Mouse (Mus musculus): Measurements from ENCODE around the gene Gm7945.
"Not testable (repeated sequence)": the region's sequence is repeated elsewhere in the genome, so short reads cannot be mapped to it uniquely, and the experiment has no call there.

The Gm7945 gene

DNA sequence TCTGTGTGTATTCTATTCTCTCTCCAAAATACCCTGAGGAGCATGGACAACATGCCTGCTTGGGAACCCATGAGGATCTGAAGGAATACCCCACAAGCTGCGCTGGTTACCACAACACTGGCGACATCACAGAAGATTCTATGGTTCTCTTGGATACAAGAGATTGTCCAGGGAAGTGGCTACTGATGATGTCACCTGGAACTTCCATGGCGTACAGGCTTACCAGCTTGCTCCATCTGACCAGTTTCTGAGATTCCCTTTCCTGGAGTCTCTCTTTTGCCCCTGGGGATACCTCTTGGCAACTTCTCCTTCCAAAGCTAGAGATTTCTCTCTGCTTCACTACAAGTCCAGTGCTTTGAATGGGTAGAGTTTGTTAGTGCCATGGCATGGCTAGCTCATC lies at the start of gene Gm7945:
Gene Gm7945, minus strand, starts transcription at position 101 of the 400 bp plus-strand sequence.
- not testable (repeated sequence) for DNase-seq (ENCODE audit: low spot score in 2 of 2)

DNA sequence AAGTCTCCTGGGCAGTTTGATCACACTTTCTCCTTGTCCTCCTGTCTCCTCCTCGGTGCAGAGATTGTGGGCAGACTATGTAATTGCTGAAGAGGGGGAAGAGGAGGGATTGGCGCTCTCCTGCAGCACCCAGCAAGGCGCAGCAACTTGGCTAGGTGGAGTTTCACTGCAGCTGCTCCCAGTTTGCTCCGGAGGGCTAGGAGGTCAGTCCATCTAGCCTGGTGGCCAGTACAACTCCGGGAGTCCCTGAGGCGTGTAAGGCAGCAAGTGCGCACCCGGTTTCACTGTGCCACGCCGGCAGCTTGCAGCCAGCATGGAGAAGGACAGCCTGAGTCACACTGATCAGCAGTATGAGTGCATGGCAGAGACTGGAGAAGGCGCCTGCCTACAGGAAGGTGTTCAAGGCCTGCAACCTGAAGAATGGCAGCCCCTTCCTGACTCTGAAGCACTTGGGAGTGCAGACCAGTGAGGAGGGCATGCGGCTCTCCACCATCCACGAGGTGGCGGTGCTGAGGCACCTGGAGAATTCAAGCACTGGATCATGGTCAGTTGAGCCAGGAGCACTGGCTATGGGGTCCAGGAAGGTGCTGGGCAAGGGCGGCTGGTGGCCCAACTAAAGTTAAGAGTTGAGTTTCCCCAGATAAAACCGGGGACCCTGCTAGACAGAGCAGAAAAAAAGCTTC lies 39.4 kb upstream of the Gm7945 start:
- not testable (repeated sequence) for DNase-seq (ENCODE audit: low spot score in 2 of 2)

DNA sequence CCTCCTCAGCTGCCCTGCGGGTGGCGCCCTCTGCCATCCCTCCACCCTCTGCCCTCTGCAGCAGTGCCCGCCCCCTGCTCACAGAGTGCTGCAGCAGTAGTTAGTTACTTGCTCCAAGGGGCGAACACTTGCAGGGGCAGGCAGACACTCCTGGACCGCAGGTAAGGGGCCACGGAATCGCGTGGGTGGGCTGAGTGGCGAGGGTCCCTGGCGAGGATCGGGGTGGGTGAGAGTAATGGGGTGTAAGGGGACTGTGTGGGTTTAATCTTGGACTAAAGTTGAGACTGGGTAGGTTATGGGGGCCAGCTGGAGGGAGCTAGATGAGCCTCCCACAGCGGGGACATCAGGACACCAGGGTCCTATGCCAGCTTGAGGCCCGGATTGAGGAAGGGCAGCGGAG lies 38.5 kb upstream of the Gm7945 start:
- DNase-seq (ENCODE audit: low spot score in 2 of 2): not testable (repeated sequence)

DNA sequence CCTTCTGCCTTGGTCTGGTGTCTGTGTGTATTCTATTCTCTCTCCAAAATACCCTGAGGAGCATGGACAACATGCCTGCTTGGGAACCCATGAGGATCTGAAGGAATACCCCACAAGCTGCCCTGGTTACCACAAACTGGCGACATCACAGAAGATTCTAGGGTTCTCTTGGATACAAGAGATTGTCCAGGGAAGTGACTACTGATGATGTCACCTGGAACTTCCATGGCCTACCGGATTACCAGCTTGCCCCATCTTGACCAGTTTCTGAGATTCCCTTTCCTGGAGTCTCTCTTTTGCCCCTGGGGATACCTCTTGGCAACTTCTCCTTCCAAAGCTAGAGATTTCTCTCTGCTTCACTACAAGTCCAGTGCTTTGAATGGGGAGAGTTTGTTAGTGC lies 22.0 kb upstream of the Gm7945 start, which contains the start of gene Gm6482:
Gene Gm6482, minus strand, starts transcription at position 101 of the 400 bp plus-strand sequence.
- DNase-seq (ENCODE audit: low spot score in 2 of 2): not testable (repeated sequence)

DNA sequence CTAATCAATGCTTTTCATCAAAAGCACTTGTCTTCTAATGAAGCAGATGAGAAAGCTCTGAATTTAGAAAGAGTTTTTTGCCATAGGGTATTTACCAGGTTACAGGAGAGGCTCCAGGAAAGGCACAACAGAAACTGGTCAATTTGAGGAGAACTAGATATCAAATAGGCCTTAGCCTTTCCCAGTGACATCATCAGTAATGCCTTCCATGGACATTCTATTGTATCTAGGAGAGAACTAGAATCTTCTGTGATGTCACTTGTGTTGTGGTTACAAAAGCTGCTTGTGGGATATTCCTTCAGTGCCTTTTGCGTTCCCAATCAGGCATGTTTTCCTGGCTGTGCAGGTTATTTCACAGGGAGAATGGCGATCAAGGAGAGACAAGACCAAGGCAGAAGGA lies 37.9 kb downstream of the Gm7945 start, which contains the start of gene Gm5798:
Gene Gm5798, plus strand, starts transcription at position 301 of the 400 bp plus-strand sequence.
- not testable (repeated sequence) for DNase-seq (ENCODE audit: low spot score in 2 of 2)
